Mouse (Mus musculus): ENCODE data around the gene Kcp.
A peak's percentile ranks its signal among the peaks of the same experiment; 100 is the strongest.

Gene Kcp

DNA sequence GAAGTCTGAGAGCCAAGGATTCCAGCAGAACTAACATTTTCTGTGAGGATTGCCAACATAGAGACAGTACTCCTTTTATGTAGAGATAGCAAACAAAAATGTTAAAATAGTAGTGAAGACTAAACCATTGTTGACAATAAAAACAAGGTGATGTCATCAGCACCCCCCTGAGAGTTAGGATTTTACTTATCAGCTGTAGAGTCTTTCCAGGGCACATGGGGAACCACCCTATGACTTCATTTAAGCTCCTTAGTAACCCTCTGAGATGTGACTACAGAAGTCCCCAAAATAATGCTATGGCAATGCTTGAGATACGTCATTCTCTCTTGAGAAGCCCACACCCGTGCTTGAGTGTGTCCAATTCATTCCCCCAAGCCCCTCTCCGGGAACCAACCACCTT, 44.4 kb downstream of the Kcp start:
- DNase-seq (ENCODE audit: low spot score in 2 of 2), result no peak

- DNase-seq (ENCODE audit: low spot score in 2 of 2), result no peak
Observed at GRCm38 (mm10) chr6:29461502-29461901, 46.2 kb downstream of the Kcp start.

GRCm38 (mm10) chr6:29450667-29451066, 57.1 kb downstream of the Kcp start:
- DNase-seq (ENCODE audit: low spot score in 2 of 2), result no peak

DNA sequence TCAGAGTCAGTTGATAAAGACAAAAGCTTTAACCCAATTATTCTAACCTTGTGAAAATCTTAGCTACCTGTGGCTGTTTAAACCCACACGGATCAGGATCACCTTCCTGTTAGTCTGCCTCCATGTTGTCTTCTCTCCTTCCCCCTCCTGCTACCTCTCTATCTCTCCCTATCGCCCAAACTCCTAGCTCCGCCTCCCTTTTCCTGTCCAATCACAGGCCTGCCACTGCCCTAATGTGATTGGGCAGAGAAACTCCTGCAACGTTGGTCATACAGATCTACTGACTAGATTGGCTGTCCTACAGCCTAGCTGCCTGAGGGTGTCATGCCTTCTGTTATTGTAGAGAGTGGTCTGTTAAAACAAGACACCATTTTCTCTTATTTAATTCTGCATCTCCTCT, 57.9 kb downstream of the Kcp start:
- DNase-seq (ENCODE audit: low spot score in 2 of 2), result no peak

- DNase-seq (ENCODE audit: low spot score in 2 of 2), result no peak
Observed at GRCm38 (mm10) chr6:29445354-29445753, 62.4 kb downstream of the Kcp start.

GRCm38 (mm10) chr6:29444773-29445172, 63.0 kb downstream of the Kcp start:
- DNase-seq (ENCODE audit: low spot score in 2 of 2), result peak in 1 of 2 experiments; percentile 33

DNA sequence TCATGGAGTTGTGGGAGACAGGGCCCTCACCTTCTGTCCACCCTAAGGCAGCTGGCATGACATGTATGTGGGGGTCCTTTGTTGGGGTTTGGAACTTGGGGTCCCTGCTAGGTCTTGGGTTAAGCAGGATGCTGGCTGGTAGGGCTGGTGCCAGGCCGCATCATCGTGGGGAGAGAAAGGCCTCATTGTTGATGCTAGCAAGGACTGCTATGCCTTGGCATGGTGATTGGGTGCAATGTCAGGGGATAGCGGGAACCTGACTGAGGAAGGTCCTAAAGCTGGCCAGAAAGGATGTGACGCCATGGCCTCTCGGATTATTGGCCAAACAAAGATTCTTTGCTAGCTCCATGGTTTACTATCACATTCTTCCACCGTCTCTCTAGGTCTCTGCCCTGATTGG, 68.0 kb downstream of the Kcp start:
- no peak for DNase-seq (ENCODE audit: low spot score in 2 of 2)

- no peak for DNase-seq (ENCODE audit: low spot score in 2 of 2)
Observed at GRCm38 (mm10) chr6:29439251-29439650, 68.5 kb downstream of the Kcp start.

DNA sequence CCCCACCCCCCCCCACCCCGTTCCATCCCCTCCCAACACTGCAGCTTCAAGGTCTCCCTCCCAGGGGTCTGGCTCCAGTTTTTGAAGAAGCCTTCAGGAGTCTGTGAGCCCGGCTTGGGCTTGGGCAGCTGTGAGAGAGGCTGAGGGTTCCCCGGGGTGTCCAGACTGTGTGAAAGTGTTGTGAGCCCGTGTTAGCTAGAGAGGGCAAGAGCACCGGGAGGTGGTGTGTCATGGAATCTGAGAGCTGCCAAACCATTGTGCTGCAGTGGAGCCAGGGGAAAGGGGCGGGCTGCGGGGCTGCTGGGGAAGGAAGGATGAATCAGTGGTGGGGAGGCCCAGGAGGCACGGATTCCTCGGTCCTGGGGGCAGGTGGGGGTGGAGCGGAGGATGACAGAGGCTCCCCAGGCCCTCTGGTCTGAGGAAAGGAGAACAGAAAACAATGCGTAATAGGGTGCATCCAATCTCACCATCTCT, 71.3 kb downstream of the Kcp start:
- DNase-seq (ENCODE audit: low spot score in 2 of 2), result no peak

- no peak for DNase-seq (ENCODE audit: low spot score in 2 of 2)
Observed at GRCm38 (mm10) chr6:29435940-29436451, 71.8 kb downstream of the Kcp start.

DNA sequence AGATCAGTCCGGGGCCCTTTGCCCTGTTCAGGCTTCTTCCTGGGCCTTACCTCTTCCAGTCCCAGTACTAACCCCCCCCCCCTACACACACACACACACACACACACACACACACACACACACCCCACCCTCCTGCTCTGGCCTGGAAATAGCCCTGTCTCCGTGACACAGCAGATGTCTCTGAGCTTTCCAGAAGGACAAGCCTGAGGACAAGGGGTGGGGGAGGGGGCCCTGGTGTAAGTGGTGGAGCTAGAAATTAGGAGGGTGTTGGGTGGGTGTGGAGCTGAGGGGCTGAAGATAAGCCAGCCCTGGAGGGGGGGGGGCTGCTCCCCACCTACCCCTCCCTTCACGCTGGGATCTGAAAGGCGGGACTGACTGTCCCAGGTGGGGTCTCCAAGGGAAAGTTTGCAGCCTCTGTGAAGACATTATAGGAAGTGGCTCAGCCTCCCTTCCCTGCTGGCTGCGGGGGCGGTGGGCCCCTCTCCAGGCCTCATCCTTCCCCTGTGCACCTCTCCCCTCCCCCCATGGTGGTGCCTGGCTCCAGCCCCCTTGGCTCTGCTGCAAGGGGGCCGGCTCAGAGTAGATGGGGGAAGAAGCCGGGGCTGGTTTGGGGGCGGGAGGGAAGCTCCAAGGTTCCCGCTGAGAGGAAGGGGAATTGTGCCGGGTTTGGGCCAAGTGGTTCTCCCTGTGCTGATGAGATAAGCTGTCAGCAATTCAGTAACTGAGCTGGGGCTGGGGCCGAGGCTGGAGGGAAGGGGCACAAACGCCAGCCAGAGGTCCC, 72.7 kb downstream of the Kcp start:
- no peak for DNase-seq (ENCODE audit: low spot score in 2 of 2)

- DNase-seq (ENCODE audit: low spot score in 2 of 2), result no peak
Observed at GRCm38 (mm10) chr6:29433804-29434795, 73.7 kb downstream of the Kcp start.

GRCm38 (mm10) chr6:29433038-29433803, 74.5 kb downstream of the Kcp start, which contains the start of gene Flnc:
TSS of gene Flnc (plus strand) at chr6:29433256.
- DNase-seq (ENCODE audit: low spot score in 2 of 2), result no peak

DNA sequence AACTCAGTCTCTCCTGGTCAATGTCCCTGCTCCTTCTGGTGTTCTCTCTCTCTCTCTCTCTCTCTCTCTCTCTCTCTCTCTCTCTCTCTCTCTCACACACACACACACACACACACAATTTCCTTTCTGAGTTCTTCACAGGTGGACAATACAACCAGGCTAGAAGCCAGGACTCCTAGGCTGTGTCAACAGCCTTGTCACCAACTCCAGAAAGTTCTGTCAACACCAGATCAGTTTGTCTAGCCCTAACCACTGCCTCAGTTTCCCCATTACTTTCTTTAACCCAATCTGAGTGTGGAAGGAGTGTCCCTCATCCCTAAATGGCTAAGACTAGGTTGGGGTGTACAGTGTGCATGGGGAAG, 75.1 kb downstream of the Kcp start:
- no peak for DNase-seq (ENCODE audit: low spot score in 2 of 2)

GRCm38 (mm10) chr6:29432156-29432555, 75.6 kb downstream of the Kcp start:
- DNase-seq (ENCODE audit: low spot score in 2 of 2), result no peak

DNA sequence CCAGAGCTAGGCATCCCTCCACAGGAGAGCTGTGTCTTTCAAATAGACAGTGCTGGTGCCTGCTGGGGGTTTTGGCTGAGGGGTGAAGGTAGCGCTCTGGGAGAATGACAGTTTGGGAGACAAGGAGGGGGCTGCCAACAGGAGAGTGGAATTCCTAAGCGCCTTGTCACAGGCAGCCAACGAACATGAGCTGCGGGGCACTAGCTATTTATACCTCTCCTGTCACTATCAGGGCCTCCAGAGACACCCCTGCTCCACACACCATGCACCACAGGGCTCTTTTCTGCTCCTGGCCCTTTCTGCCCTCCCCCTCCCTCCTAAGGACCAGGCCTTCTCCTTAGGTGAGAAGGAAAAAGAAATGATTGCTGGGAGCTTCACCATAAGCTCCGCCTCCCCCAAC, 76.3 kb downstream of the Kcp start:
- no peak for DNase-seq (ENCODE audit: low spot score in 2 of 2)

- no peak for DNase-seq (ENCODE audit: low spot score in 2 of 2)
Observed at GRCm38 (mm10) chr6:29430681-29431420, 76.9 kb downstream of the Kcp start.

GRCm38 (mm10) chr6:29428171-29428570, 79.6 kb downstream of the Kcp start:
- no peak for DNase-seq (ENCODE audit: low spot score in 2 of 2)

DNA sequence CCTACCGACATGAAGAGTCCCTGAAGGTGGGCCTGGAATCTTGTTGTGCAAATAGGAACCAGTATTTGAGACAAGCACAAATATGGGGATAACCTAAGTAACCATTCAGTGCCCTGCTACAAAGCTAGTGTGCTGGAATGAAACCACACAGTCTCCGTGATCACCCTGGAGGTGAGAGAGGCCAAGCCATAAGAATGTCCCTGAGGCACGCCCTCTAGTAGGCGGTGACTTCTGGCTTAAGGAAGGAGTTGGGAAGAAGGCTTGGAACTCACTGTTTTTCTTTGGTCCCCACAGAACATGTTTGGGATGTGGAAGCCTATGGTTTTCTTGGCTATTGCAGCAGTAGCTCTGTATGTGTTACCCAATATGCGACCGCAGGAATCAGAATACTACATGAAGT, 81.4 kb downstream of the Kcp start:
- no peak for DNase-seq (ENCODE audit: low spot score in 2 of 2)

- DNase-seq (ENCODE audit: low spot score in 2 of 2), result no peak
Observed at GRCm38 (mm10) chr6:29425118-29425517, 82.6 kb downstream of the Kcp start.
